Mouse (Mus musculus) urinary bladder, adult 18-20 months (tissue): ENCODE data around the gene Rtp2.

Experiments used
- DNase-seq, 2 experiments: peaks; one replicate each; pipeline ENCODE4 v3.0.0; 2022; ENCODE audit warnings: low spot score in 2 of 2, mixed read lengths in 2 of 2

Rtp2 gene

DNA sequence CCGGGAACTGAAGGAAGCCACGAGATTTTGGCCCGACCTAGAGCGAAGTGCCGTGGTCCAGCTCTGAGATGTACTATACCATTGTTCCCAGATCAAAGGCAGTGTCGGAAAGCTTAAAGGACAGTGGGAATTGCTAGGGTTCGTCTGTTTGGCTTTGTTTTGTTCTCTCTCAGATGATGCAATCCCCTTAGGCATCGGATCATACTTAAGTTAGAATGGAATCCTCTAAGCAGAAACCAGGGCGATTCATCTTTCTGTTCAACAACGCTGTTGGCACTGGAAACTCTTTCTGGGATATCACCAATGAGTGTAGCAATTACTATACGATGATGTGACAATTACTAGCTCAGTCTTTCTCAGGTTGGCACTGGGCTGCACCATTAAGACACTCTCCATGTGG, at the start of gene Rtp2:
Rtp2 (minus strand) TSS at position 101 of the 400 bp plus-strand sequence.
- DNase-seq, result no peak

DNA sequence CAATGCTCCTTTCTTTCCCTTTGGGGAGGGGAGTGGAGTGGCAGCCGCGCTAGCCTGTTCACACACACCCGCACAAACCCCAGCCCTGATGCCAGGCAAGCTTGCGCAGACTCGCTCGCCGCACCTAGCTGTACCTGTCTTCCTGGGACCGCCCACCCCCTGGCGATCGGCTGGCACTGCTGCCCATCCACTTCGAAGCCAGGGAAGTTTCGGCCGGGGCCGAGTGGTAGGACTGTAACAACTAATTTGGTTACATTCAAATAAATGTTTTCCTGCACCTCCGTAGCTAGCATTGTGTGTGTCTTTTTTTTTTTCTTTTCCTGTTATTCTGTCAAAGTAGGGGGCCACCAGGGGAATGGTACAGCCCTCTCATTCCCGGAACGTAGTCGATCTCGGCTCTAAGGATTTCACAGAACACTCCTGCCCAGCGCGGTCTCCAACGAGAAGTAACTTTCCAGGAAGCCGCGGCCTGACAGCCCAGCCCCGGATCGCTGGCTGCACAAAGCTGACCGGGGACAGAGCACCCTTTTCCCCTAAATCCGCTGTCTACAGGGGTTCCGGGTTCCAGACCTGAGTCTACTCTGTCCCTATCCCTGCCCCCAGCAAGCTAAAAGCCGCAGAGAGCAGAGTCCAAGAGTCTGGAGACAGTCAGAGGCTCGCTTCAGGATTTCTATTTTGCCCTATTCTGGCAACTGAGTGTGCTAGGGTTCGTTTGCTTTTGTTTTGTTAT, 49.0 kb upstream of the Rtp2 start:
- no peak for DNase-seq

DNA sequence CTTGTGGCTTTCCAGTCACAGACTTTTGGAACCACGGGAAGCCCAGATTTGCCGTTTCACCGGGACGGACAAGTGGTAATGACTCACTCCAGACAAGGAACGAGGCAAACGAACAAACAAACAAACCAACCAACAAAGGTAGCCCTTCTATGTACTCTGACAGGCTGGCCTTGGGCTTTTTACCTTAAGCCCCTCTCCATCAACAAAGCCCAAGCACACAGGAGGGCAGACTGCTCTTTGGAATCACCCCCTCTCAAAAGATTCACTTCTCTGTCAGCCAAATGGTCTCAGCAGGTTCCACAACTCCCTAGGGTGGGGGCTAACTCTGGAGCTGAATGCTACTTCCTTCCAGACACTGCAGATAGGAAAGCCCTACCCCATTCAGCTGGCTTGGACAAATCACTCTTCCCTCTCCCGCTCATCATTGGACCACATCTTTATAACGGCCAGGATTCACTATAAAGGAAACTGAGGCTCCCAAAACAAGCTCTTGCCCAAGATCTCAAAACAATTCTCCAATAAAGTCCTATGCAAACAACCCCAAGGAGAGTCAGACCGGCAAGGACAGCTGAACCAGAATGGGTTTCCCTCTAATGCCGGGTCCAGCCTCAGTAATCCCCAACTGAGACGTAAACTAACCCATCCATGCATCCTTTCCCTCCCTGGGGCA, 48.1 kb upstream of the Rtp2 start:
- no peak for DNase-seq

DNA sequence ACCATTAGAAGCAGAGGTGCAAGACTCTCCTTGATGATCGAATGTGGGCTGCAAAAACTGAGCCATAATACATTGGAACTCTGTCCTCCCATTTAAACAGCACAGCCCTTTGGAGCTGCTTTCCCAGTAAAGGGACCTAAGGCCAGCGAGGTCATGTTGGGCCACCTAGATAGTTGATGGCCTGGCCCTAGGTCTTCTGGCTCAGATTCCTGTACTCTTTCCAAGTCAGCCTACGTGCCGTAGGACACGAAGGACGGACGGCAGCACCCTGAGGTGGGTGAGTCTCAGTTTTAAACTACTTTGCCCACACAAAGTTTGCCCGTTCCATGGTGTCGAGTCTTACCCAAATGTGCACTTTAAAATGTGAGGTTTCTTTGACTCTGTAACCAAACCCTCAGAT, 47.3 kb upstream of the Rtp2 start:
- DNase-seq, result no peak

DNA sequence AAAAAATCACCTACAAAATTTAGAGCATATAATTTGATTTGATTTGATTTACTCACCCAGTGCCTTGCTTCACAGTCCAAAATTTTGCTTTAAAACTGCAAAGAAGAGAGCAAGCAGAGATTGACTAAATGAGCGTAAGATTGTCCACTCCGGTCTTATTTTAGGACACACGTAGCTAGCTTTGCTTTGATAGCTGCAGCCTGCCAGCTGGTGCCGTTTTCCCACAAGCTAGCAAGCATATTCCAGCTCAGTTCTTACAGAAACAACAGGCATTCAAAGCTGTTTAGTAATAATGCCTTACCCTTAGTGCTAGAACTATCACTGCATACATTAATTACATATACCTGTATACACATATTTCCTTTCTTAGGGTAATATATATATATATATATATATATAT, 46.3 kb upstream of the Rtp2 start:
- no peak for DNase-seq

DNA sequence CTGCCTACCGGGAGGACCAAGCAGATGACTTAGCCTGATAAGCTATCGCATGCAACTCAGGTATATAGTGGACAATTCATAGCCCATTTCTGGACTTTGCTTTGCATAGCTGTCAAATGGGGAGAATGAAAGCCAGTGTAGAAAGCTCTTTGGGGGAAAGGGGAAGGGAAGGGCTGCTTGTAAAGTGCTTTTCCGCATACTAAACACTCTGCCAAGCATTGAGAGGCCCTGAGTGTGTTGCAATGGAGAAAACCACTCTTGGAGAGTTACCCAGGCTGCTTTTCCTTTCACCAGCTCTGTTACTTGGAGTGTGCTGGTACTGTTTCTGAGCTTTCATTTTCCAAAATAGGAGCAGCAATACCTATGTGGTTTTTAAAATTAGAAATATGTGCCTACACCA, 45.5 kb upstream of the Rtp2 start:
- DNase-seq, result no peak

DNA sequence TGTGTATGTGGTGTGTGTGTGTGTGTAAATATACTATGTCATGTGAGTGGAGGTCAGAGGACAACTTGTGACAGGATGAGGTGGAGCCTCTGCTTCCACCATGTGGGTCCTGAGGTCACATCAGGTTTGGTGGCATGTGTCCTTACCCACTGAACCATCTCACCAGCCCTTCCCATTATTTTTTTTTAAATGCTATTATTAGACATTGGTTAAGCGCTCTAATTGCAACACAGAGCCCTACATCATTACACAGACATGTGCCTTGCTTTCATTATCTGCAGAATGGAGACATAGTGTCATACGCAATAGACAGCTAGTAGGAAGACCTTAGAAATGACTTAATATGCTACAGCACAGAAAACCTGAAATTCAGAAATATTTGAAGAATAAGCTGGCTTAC, 44.0 kb upstream of the Rtp2 start:
- no peak for DNase-seq

DNA sequence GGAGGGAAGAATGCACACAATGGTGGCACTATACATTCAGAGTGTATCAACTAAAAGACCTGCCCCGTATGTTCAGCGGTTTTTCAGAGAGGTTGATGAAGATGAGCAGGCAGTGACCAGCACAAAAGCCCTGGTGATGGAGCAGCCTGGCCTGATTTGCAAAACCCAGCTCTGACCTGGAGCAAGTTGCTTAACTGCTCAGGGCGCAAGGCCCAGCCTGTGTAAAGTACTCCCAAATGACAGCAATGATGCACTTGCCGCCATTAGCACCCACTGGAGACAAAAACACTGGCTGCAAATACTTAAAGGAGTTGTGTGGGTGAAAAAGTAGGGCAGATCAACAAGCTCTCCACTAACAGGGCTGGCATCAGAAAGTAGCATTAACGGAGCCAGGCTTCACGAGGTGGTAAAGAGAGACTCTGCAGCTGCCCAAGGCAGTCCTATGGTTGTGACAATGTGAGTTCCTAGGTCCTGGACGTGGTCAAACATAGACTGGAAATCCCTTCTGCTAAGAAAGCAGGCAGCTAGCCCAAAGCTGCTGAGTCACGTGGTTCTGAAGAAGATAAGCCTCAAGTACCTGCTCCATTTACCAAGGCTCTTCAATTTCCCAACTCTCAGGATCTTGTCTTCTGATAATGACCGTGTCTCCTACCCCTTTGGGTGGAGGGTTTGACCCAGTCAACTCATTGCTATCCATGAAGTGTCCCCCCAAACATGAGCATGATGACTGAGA, 41.6 kb upstream of the Rtp2 start:
- DNase-seq, result no peak

DNA sequence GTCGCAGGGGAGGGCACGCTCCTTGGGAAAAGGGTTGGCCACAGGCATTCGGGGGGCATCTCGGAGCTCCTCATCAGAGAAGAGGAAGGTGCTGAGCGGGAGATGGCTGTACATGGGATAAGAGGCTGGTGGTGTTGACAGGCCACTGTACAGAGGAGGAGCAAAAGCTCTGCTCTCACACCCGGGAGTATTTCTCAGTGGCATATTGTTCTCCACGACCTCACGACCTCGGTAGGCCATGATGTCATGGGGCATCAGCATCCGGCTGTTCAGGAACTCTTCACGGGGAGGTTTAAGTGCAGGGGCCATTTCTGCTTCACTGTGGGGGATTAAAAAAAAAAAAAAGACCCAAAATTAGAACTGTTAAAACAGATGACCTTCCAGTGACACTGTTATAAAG, 40.7 kb upstream of the Rtp2 start:
- no peak for DNase-seq

DNA sequence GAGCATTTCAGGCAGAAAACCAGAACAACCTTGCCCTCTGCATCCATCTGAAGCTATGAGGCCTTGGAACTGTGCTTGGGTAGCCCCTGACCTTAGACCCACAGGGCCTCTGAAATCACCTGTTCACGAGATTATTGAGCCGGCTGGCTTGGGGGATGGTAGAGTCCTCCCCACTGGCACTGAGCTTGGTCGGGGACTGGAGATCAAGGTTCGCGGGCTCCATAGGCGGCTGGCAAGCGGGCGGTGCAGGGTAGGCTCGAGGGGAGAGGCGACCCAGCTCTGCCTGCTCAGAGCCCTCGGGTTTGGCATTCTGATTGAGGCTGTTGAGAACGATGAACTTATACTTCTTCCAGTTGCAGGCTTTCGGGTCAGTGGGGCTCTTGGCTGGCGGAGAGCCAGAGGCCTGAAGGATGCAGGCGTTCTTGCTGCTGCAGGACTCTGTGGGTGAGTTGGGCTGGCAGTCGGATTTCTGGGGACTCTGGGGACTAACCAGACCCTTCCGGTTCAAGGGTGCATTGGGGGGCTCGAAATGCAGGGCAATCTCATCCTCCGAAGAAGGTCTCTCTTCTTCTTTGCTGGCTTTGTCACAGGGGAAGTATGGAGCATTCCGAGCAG, 40.0 kb upstream of the Rtp2 start:
- DNase-seq, result no peak

DNA sequence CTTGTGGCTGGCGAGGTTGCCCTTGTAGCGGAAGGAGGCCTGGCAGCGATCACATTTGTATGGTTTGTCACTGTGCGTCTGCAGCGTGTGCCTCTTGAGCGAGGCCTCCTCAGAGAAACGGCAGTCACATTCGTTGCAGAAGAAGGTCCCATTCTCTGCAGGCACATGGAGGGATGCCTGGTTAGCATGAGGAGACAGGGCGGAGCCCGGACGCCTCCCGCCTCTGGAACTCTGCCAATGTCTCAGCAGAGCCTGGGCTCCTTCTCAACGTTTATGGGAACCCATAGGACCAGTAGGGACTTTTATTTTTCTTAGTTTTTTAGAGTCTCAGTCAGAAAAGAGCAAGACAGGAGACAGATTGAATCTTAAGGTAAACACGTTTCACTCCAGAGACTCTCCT, 37.7 kb upstream of the Rtp2 start:
- DNase-seq, result no peak

DNA sequence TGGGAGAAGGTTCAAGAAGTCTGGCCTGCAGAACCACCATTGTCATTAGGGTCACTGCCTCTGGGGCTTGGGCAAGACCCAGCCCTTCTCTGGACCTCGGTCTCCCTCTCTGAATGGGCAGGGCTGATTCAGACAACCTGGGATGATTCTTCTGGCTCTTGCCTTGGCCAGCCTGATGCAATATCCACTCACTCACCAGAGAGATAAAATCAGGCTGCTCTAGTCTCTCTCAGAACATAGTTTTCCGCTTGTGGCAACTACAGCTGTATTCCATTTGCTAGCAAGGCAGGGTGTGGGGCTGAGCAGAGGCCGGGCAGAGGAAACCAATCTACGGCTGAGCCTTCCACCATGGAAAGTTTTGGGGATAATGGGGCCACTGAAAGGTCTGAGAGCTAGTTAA, 36.7 kb upstream of the Rtp2 start:
- no peak for DNase-seq

DNA sequence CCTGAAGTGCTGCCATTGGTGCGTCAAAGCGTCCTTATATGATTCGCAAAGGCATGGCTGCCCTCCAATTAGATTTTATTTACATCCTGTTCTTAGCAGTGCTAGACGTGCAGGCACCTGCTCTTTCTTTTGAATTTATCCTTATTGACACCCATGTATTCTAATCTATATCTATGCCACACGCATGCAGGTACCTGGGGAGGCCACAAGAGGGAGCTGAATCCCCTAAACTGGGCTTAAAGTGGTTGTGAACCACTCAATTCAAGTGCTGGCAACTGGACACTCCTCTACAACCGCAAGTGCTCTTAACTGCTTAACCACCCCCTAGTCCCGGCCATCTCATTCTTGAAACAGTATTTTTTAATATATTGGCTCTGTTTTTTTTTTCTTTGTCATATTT, 35.1 kb upstream of the Rtp2 start:
- no peak for DNase-seq

DNA sequence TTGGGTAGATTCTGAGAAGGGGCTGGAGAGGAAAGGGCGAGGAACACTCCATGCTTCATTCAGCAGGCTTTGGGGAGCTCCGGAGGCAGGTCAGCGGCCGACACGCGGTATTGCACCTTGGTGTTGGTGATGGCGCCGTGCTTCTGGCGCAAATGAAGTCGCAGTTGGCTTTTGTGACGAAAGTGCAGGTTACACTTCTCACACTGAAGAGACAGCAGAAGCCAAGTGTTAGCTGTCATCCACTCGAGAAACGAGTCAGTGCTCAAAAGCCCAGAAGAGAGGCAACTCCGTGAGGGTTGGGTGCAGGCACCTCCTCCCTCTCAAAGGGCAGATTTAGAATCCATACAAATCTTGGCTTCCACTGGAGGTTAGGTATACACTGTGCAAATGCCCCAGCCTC, 33.9 kb upstream of the Rtp2 start:
- DNase-seq, result no peak

DNA sequence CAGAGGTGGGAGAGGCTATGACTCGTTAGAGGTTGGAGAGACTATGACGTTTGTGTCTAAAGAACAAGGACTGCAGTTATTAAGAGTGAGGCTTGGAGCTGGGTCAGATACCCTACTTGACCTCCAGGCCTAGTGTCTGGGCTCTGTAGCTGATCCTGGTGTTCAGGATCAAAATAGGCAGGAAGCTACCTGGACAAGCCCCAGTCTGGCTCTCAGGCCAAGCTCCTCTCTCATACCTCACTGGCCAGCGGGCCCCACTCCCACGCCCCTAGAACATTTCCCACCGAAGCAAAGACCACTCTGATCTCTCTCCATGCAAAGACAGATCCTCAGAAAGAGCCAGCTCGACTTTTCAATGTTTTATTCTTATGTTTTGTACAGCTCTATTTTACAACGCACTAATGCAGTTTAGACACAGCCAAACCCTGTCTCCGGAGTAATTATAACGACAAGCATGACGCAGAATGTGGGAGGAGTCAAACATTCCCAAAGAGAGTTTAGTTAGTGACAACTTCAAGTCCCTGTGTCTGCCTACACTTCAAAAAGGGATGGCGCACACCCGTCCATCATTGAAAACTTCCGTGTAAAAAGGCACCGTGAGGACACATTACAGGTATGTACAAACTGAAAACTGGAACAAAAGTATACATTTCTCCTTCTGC, 32.6 kb upstream of the Rtp2 start:
- DNase-seq, result no peak

DNA sequence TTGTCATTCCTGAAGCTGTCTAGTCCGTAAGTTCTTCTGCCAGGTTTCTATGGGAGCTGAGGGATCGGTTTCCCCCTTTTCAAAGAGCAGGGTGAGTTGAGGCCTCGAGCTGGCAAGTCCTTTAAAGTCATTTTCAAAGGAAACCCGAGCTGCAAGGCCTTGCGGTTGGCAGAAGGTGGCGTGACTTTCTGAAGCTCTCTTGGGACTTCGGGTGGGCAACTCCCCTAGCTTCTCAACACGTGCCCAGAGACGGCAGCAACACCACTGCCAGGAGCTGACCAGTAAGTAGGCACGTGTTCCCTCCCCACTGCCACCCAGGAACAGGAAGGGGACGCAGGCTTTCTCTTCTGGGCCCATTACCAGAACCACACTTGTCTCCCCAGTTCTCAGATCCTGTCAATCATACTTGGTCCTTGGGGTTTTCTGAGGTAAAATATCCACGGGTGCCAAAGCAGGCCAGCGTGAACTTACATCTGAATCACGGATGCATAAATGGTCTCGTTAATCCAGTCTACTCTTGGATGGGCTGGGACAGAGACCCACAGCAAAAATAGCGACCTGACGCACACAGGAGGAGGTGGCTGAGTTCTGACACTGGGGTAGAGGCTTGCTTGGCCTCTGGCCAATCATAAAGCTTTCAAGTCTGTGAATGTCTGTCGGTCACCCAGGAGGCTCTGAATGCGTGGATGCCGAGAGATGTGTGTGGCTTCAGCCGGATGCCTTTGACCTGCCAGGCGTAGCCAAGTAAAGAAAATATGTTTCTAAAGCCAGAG, 31.9 kb upstream of the Rtp2 start:
- DNase-seq, result no peak

DNA sequence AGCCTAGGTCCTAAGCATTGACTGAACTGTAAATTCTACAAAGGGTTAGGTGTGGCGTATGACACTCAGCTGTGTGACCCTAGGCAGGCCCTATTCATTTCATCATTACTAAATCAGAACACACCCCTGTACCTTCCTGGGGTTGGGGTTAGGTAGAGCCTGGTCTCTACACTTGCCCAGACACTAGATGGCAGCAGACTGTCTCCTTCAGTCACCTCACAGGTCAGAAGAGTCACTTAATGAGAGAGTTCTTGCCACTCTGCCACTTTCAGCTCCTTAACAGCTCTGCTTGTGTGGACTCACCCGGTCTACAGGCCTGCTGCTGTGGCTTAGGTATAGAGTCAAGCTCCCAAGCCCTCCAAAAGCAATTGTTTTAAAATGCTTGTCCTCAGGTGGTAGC, 30.2 kb upstream of the Rtp2 start:
- no peak for DNase-seq

DNA sequence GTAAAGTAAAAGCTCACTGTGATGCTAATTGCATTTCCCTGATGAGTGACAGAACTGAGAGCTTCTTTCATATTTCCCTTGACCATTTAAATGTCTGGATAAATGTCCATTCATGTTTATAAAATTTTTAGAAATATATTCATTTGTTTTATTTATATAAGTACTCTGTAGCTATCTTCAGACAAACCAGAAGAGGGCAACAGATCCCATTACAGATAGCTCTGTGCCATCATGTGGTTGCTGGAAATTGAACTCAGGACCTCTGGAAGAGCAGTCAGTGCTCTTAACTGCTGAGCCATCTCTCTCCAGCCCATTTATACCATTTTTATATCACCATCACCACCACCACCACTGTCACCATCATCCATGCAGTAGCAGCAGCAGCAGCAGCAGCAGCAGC, 26.7 kb upstream of the Rtp2 start:
- no peak for DNase-seq

DNA sequence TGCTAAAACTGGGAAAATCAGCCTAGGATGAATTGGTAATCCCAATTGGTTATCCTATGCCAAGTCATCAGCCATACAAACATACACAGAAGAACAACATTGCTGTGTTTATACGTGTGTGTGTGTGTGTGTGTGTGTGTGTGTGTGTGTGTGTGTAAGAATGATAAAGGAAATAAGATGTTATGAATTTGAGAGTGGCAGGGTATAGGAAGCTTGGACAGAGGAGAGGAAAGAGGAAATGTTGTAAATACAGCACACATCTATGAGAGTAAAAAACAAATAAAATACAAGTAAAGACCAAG, 21.7 kb upstream of the Rtp2 start:
- DNase-seq, result no peak

DNA sequence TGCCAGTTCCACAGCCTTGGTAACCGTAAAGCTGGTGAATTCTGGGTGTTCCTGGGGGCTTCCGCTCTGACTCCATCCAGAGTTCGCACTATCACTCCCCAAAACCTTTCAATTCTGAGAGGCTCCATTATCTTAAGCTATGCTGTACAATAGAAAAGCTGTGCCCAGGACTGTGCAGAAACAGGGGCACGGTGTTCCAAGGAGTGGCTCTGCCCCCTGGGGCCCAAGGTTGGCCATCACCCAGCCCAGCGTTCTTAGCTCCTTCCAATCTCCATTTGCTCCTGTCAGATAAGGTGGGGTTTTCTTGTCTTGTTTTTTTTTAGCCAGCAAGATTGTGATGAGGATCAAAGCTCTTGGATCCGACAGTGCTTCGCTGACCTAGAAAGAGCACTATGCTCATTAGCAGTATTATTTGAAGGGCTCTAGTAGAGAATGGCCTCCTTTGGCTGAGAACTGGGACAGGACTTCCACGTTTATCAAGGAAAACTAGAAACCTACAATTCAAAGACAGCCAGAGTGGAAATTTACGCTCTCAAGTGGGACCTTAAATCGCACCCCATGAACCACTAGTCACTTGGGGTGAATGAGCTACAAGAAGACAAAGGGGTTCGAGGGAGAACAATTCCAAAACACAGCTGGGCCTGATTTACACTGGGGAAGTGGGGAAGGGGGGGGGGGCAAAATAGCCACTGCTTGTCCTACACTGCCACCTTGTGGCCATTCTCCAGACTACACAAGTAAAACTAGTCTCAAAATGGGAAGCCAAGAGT, 21.2 kb upstream of the Rtp2 start:
- no peak for DNase-seq
